Mouse (Mus musculus): ENCODE measurements around the gene Wnk4.

The Wnk4 gene

GRCm38 (mm10) chr11:101245855-101246701 is 14.3 kb upstream of the Wnk4 start, which contains the start of gene Ramp2:
Gene Ramp2, plus strand, starts transcription at chr11:101246028.
- peak in 1 of 2 experiments; percentile 28 for DNase-seq

GRCm38 (mm10) chr11:101246702-101247012 is 13.7 kb upstream of the Wnk4 start:
- no peak for DNase-seq

- no peak for DNase-seq
These were observed 12.8 kb upstream of the Wnk4 start for GRCm38 (mm10) chr11:101247521-101248030.

- no peak for DNase-seq
These were observed 11.9 kb upstream of the Wnk4 start for GRCm38 (mm10) chr11:101248258-101248994.

- no peak for DNase-seq
These were observed 9.3 kb upstream of the Wnk4 start for GRCm38 (mm10) chr11:101251031-101251430.

GRCm38 (mm10) chr11:101252941-101253340 is 7.4 kb upstream of the Wnk4 start:
- no peak for DNase-seq

- DNase-seq = peak; percentile 60 to 71
These were observed 6.6 kb upstream of the Wnk4 start, which contains the start of gene Vps25 for GRCm38 (mm10) chr11:101253613-101254389. Gene Vps25, plus strand, starts transcription at chr11:101253707.

GRCm38 (mm10) chr11:101255826-101256775 is 4.3 kb upstream of the Wnk4 start:
- DNase-seq = no peak

- DNase-seq = no peak
These were observed 1.1 kb upstream of the Wnk4 start for GRCm38 (mm10) chr11:101259261-101259712.

- DNase-seq = no peak
These were observed 536 bp downstream of the Wnk4 start for GRCm38 (mm10) chr11:101260826-101261380.

GRCm38 (mm10) chr11:101262272-101262967 is 2.1 kb downstream of the Wnk4 start:
- DNase-seq = no peak

GRCm38 (mm10) chr11:101263138-101263988 is 3.0 kb downstream of the Wnk4 start:
- no peak for DNase-seq

- no peak for DNase-seq
These were observed 3.6 kb downstream of the Wnk4 start for GRCm38 (mm10) chr11:101263989-101264280.

GRCm38 (mm10) chr11:101264954-101265471 is 4.6 kb downstream of the Wnk4 start:
- no peak for DNase-seq

GRCm38 (mm10) chr11:101265906-101266305 is 5.5 kb downstream of the Wnk4 start:
- DNase-seq = no peak

- no peak for DNase-seq
These were observed 9.3 kb downstream of the Wnk4 start for GRCm38 (mm10) chr11:101269577-101270116.

GRCm38 (mm10) chr11:101272446-101272845 is 12.1 kb downstream of the Wnk4 start:
- DNase-seq = no peak

- no peak for DNase-seq
These were observed 14.9 kb downstream of the Wnk4 start for GRCm38 (mm10) chr11:101275309-101275708.

- no peak for DNase-seq
These were observed 16.1 kb downstream of the Wnk4 start for GRCm38 (mm10) chr11:101276319-101277070.
